Mouse (Mus musculus) kidney, embryonic 14.5 days (tissue): Measurements from ENCODE around the gene Grap. TPM values are rescaled to one million over a fixed set of nuclear protein-coding genes. Genes with fewer than 3 reads are reported as not detected.

Source experiments
- ATAC-seq: fragments of 200-750 bp; cut with Nextera tagmentation; 2 replicates; pipeline ENCODE4 v1.8.0; 2017; ENCODE audit warnings: moderate number of reproducible peaks, mild to moderate bottlenecking, moderate TSS enrichment, moderate library complexity; ENCODE audit not compliant: low FRiP score, low TSS enrichment
- H3K27ac ChIP-seq: fragments of 300-500 bp; sonication (generic); 2 replicates; pipeline ENCODE4 v1.5.1; 2014; ENCODE audit warnings: low read depth, mild to moderate bottlenecking, low read length, moderate library complexity, mixed read lengths
- H3K27me3 ChIP-seq: fragments of 300-500 bp; sonication (generic); 2 replicates; pipeline ENCODE4 v1.6.1; 2014; ENCODE audit warnings: mild to moderate bottlenecking, low read length; ENCODE audit not compliant: control insufficient read depth, insufficient read depth
- H3K36me3 ChIP-seq: fragments of 300-500 bp; sonication (generic); 2 replicates; pipeline ENCODE4 v1.6.1; 2014; ENCODE audit warnings: low read length, mixed read lengths; ENCODE audit not compliant: control insufficient read depth, insufficient read depth
- H3K4me1 ChIP-seq: fragments of 300-500 bp; sonication (generic); 2 replicates; pipeline ENCODE4 v1.6.1; 2014; ENCODE audit warnings: low read length, mixed read lengths; ENCODE audit not compliant: control insufficient read depth, insufficient read depth
- H3K4me2 ChIP-seq: fragments of 300-500 bp; sonication (generic); replicated peaks from 2 replicates; pipeline ENCODE4 v1.6.1; 2014; ENCODE audit warnings: low read depth, mild to moderate bottlenecking, low read length
- H3K4me3 ChIP-seq: fragments of 300-500 bp; sonication (generic); 2 replicates; pipeline ENCODE4 v1.5.1; 2014; ENCODE audit warnings: mild to moderate bottlenecking, low read length
- H3K9ac ChIP-seq: fragments of 300-500 bp; sonication (generic); 2 replicates; pipeline ENCODE4 v1.6.1; 2014; ENCODE audit warnings: low read depth, mild to moderate bottlenecking, low read length, moderate library complexity
- H3K9me3 ChIP-seq: fragments of 300-500 bp; sonication (generic); 2 replicates; pipeline ENCODE4 v1.6.1; 2016; ENCODE audit warnings: low read length; ENCODE audit not compliant: control insufficient read depth
- WGBS: fragments of 180-500 bp; shearing (Covaris S2); extraction: QIAGEN DNeasy Blood & Tissue Kit; methylation state at CpG from one replicate; pipeline ENCODE4 v1.1.7; 2014; 5-methylcytosine and 5-hydroxymethylcytosine counted together
- polyA plus RNA-seq: library from polyadenylated mRNA; unstranded; fragments of >200 nt; fragmentation: Nextera tagmentation; extraction: Ambion mirVana; gene quantifications from 2 replicates; pipeline ENCODE4 v1.2.1, GENCODE M21; 2014

Gene Grap
- polyA plus RNA-seq, 1 experiment from 2014 or later: 8.6 TPM

- Histone ChIP-seq H3K36me3 (no peaks in the 10 kb centered on the region), H3K4me1 (no peaks in the 10 kb centered on the region), H3K9me3 (no peaks in the 10 kb centered on the region), H3K27ac (no peak overlapping the region), H3K27me3 (no peaks in the 10 kb centered on the region), H3K9ac (no peak overlapping the region), H3K4me3 (no peak overlapping the region), H3K4me2 (no peak overlapping the region)
- 74% methylated on average over 11 of the region's 11 CpGs for WGBS
- ATAC-seq: no peak
These were observed 8.3 kb upstream of the Grap start for GRCm38 (mm10) chr11:61644576-61645326.

GRCm38 (mm10) chr11:61645357-61645857 lies 7.7 kb upstream of the Grap start:
- no peak for ATAC-seq
- no peaks in the 10 kb centered on the region for H3K4me1 ChIP-seq
- H3K27me3 ChIP-seq: no peaks in the 10 kb centered on the region
- no peaks in the 10 kb centered on the region for H3K36me3 ChIP-seq
- no peak overlapping the region for H3K27ac ChIP-seq
- H3K4me3 ChIP-seq: no peak overlapping the region
- H3K4me2 ChIP-seq: no peak overlapping the region
- WGBS: 76% methylated on average over 5 of the region's 5 CpGs
- H3K9me3 ChIP-seq: no peaks in the 10 kb centered on the region
- no peak overlapping the region for H3K9ac ChIP-seq

- no peaks in the 10 kb centered on the region for H3K4me1 ChIP-seq
- H3K4me2 ChIP-seq: no peak overlapping the region
- H3K9ac ChIP-seq: no peak overlapping the region
- no peak overlapping the region for H3K27ac ChIP-seq
- no peak overlapping the region for H3K4me3 ChIP-seq
- no peak for ATAC-seq
- no peaks in the 10 kb centered on the region for H3K27me3 ChIP-seq
- no peaks in the 10 kb centered on the region for H3K9me3 ChIP-seq
- no peaks in the 10 kb centered on the region for H3K36me3 ChIP-seq
- WGBS: 79% methylated on average over 2 of the region's 2 CpGs
These were observed 6.5 kb upstream of the Grap start for GRCm38 (mm10) chr11:61646499-61647039.

GRCm38 (mm10) chr11:61647110-61647910 lies 5.8 kb upstream of the Grap start:
- H3K4me2 ChIP-seq: no peak overlapping the region
- ATAC-seq: no peak
- H3K27ac ChIP-seq: no peak overlapping the region
- no peak overlapping the region for H3K4me3 ChIP-seq
- no peaks in the 10 kb centered on the region for H3K36me3 ChIP-seq
- no peaks in the 10 kb centered on the region for H3K9me3 ChIP-seq
- H3K27me3 ChIP-seq: no peaks in the 10 kb centered on the region
- H3K4me1 ChIP-seq: no peaks in the 10 kb centered on the region
- 72% methylated on average over 10 of the region's 10 CpGs for WGBS
- no peak overlapping the region for H3K9ac ChIP-seq

- WGBS: 66% methylated on average over 6 of the region's 6 CpGs
- Histone ChIP-seq H3K27me3 (no peaks in the 10 kb centered on the region), H3K4me2 (no peak overlapping the region), H3K4me1 (no peaks in the 10 kb centered on the region), H3K4me3 (no peak overlapping the region), H3K27ac (no peak overlapping the region), H3K9ac (no peak overlapping the region), H3K9me3 (no peaks in the 10 kb centered on the region), H3K36me3 (no peaks in the 10 kb centered on the region)
- no peak for ATAC-seq
These were observed 4.9 kb upstream of the Grap start for GRCm38 (mm10) chr11:61647956-61648748.

GRCm38 (mm10) chr11:61648749-61649115 lies 4.3 kb upstream of the Grap start:
- H3K4me3 ChIP-seq: no peak overlapping the region
- no peaks in the 10 kb centered on the region for H3K9me3 ChIP-seq
- ATAC-seq: no peak
- 57% methylated on average over 7 of the region's 7 CpGs for WGBS
- H3K9ac ChIP-seq: no peak overlapping the region
- H3K4me2 ChIP-seq: no peak overlapping the region
- no peaks in the 10 kb centered on the region for H3K36me3 ChIP-seq
- no peaks in the 10 kb centered on the region for H3K4me1 ChIP-seq
- H3K27me3 ChIP-seq: no peaks in the 10 kb centered on the region
- no peak overlapping the region for H3K27ac ChIP-seq

- H3K27me3 ChIP-seq: no peaks in the 10 kb centered on the region
- no peak overlapping the region for H3K4me2 ChIP-seq
- no peak overlapping the region for H3K4me3 ChIP-seq
- no peak overlapping the region for H3K9ac ChIP-seq
- no peaks in the 10 kb centered on the region for H3K36me3 ChIP-seq
- ATAC-seq: no peak
- 86% methylated on average over 5 of the region's 5 CpGs for WGBS
- no peak overlapping the region for H3K27ac ChIP-seq
- no peaks in the 10 kb centered on the region for H3K9me3 ChIP-seq
- H3K4me1 ChIP-seq: no peaks in the 10 kb centered on the region
These were observed 3.9 kb upstream of the Grap start for GRCm38 (mm10) chr11:61649163-61649580.

- no peaks in the 10 kb centered on the region for H3K27me3 ChIP-seq
- H3K36me3 ChIP-seq: no peaks in the 10 kb centered on the region
- no peak overlapping the region for H3K4me3 ChIP-seq
- no peaks in the 10 kb centered on the region for H3K9me3 ChIP-seq
- H3K9ac ChIP-seq: no peak overlapping the region
- H3K27ac ChIP-seq: no peak overlapping the region
- no peak for ATAC-seq
- no peak overlapping the region for H3K4me2 ChIP-seq
- H3K4me1 ChIP-seq: no peaks in the 10 kb centered on the region
- 84% methylated on average over 4 of the region's 4 CpGs for WGBS
These were observed 3.4 kb upstream of the Grap start for GRCm38 (mm10) chr11:61649626-61650025.
